Mouse (Mus musculus) CH12.LX (cell line): ENCODE results near the gene Ptprk. TPM values are rescaled to one million over a fixed set of nuclear protein-coding genes. Genes with fewer than 3 reads are reported as not detected.

ENCODE experiments used
- DNase-seq: peaks from one replicate; pipeline ENCODE4 v3.0.0-alpha.2; 2013; ENCODE audit errors: extremely low read depth
- H3K27ac ChIP-seq: 2 replicates; pipeline ENCODE4 v1.5.1; 2012; ENCODE audit warnings: low read depth, mild to moderate bottlenecking, control low read depth, moderate library complexity; ENCODE audit not compliant: insufficient read depth
- H3K27me3 ChIP-seq: replicated peaks from 2 replicates; pipeline ENCODE3; 2012; ENCODE audit warnings: inconsistent platforms
- H3K36me3 ChIP-seq, 2 experiments: replicated peaks in 1 of 2; 2 replicates each; pipeline versions ENCODE3 to v1.6.1; 2012; ENCODE audit warnings: inconsistent platforms in 1 of 2, low read length in 1 of 2, mild to moderate bottlenecking in 1 of 2, mixed read lengths in 1 of 2, moderate library complexity in 1 of 2; ENCODE audit not compliant: control insufficient read depth in 1 of 2, insufficient read depth in 1 of 2
- H3K4me1 ChIP-seq, 2 experiments: 2 replicates each; pipeline ENCODE4 v1.6.1; 2012; ENCODE audit warnings: inconsistent platforms in 1 of 2, moderate library complexity in 1 of 2; ENCODE audit not compliant: insufficient read depth in 2 of 2, control insufficient read depth in 1 of 2
- H3K4me2 ChIP-seq: 2 replicates; pipeline ENCODE4 v1.6.1; 2012; ENCODE audit warnings: low read depth, mild to moderate bottlenecking, control low read depth; ENCODE audit not compliant: poor library complexity, insufficient read depth, severe bottlenecking
- H3K4me3 ChIP-seq, 3 experiments: fragments of 150-350 bp in 1 of 3; sonication (generic) in 1 of 3; replicated peaks in 1 of 3; 2 replicates each; pipeline versions ENCODE3 to v1.5.1; 2011 to 2012; ENCODE audit warnings: low read depth in 2 of 3, low read length in 2 of 3, mild to moderate bottlenecking in 2 of 3, moderate library complexity in 2 of 3, control low read depth in 1 of 3, improper control_type of control experiment in 1 of 3, inconsistent platforms in 1 of 3, mixed read lengths in 1 of 3; ENCODE audit not compliant: poor library complexity in 1 of 3
- H3K79me2 ChIP-seq: replicated peaks from 2 replicates; pipeline ENCODE4 v1.6.1; 2012; ENCODE audit warnings: mild to moderate bottlenecking, moderate library complexity; ENCODE audit not compliant: control insufficient read depth, poor library complexity, insufficient read depth, severe bottlenecking; ENCODE audit errors: extremely low read depth
- H3K9ac ChIP-seq: 2 replicates; pipeline ENCODE4 v1.6.1; 2012; ENCODE audit warnings: low read depth, mild to moderate bottlenecking, control low read depth, moderate library complexity; ENCODE audit not compliant: insufficient read depth
- H3K9me3 ChIP-seq: replicated peaks from 2 replicates; pipeline ENCODE3; 2012; ENCODE audit warnings: low read length, inconsistent platforms, mixed read lengths
- BHLHE40 ChIP-seq: IDR thresholded peaks from 2 replicates; pipeline ENCODE4 v1.6.1; 2011; ENCODE audit warnings: mild to moderate bottlenecking, low read depth, low read length, improper control_type of control experiment
- CHD1 ChIP-seq: IDR thresholded peaks from 2 replicates; pipeline ENCODE4 v1.6.1; 2012; ENCODE audit warnings: low read depth, low read length, improper control_type of control experiment, inconsistent platforms
- E2F4 ChIP-seq: IDR thresholded peaks from 2 replicates; pipeline ENCODE4 v1.6.1; 2011; ENCODE audit warnings: low read depth, low read length, improper control_type of control experiment; ENCODE audit not compliant: insufficient replicate concordance
- ELF1 ChIP-seq: IDR thresholded peaks from 2 replicates; pipeline ENCODE4 v1.6.1; 2014; ENCODE audit warnings: low read depth, mild to moderate bottlenecking, inconsistent platforms, low read length, improper control_type of control experiment
- GABPA ChIP-seq: IDR thresholded peaks from 2 replicates; pipeline ENCODE4 v1.6.1; 2012; ENCODE audit warnings: low read depth, low read length, improper control_type of control experiment, inconsistent platforms; ENCODE audit not compliant: insufficient replicate concordance
- HCFC1 ChIP-seq: IDR thresholded peaks from 2 replicates; pipeline ENCODE4 v1.6.1; 2012; ENCODE audit warnings: low read depth, mild to moderate bottlenecking, inconsistent platforms, low read length, improper control_type of control experiment
- IRF4 ChIP-seq: IDR thresholded peaks from 2 replicates; pipeline ENCODE4 v1.6.1; 2014; ENCODE audit warnings: low read depth, mild to moderate bottlenecking, inconsistent platforms, low read length, improper control_type of control experiment
- JUN ChIP-seq: IDR thresholded peaks from 2 replicates; pipeline ENCODE4 v1.6.1; 2011; ENCODE audit warnings: low read depth, mild to moderate bottlenecking, low read length, improper control_type of control experiment, moderate library complexity; ENCODE audit not compliant: insufficient read depth
- JUND ChIP-seq: conservative IDR thresholded peaks from 2 replicates; pipeline ENCODE4 v1.6.1; 2011; ENCODE audit warnings: low read depth, low read length, improper control_type of control experiment
- KAT2A ChIP-seq: IDR thresholded peaks from 2 replicates; pipeline ENCODE4 v1.6.1; 2012; ENCODE audit warnings: low read length, improper control_type of control experiment, inconsistent platforms; ENCODE audit not compliant: insufficient replicate concordance
- MAFK ChIP-seq: IDR thresholded peaks from 2 replicates; pipeline ENCODE4 v1.6.1; 2011; ENCODE audit warnings: low read length, improper control_type of control experiment; ENCODE audit not compliant: insufficient replicate concordance
- MAX ChIP-seq: IDR thresholded peaks from 2 replicates; pipeline ENCODE4 v1.6.1; 2011; ENCODE audit warnings: low read length, improper control_type of control experiment
- MEF2A ChIP-seq: IDR thresholded peaks from 2 replicates; pipeline ENCODE4 v1.6.1; 2014; ENCODE audit warnings: low read depth, mild to moderate bottlenecking, inconsistent platforms, low read length, improper control_type of control experiment, borderline replicate concordance
- MXI1 ChIP-seq: IDR thresholded peaks from 2 replicates; pipeline ENCODE4 v1.6.1; 2011; ENCODE audit warnings: mild to moderate bottlenecking, low read depth, low read length, improper control_type of control experiment
- MYC ChIP-seq: IDR thresholded peaks from 2 replicates; pipeline ENCODE4 v1.6.1; 2011; ENCODE audit warnings: low read depth, mild to moderate bottlenecking, improper control_type of control experiment, low read length
- NELFE ChIP-seq: IDR thresholded peaks from 2 replicates; pipeline ENCODE4 v1.6.1; 2011; ENCODE audit warnings: low read depth, low read length, improper control_type of control experiment
- NRF1 ChIP-seq: IDR thresholded peaks from 2 replicates; pipeline ENCODE4 v1.6.1; 2014; ENCODE audit warnings: low read depth, mild to moderate bottlenecking, inconsistent platforms, low read length, improper control_type of control experiment, moderate library complexity
- PAX5 ChIP-seq: IDR thresholded peaks from 2 replicates; pipeline ENCODE4 v1.6.1; 2012; ENCODE audit warnings: low read length, inconsistent platforms, mixed read lengths
- POLR2A ChIP-seq: IDR thresholded peaks from 2 replicates; pipeline ENCODE4 v1.6.1; 2011; ENCODE audit warnings: low read depth, mild to moderate bottlenecking, improper control_type of control experiment, low read length
- RAD21 ChIP-seq: IDR thresholded peaks from 2 replicates; pipeline ENCODE4 v1.6.1; 2011; ENCODE audit warnings: low read depth, mild to moderate bottlenecking, low read length, improper control_type of control experiment, moderate library complexity
- RCOR1 ChIP-seq: conservative IDR thresholded peaks from 2 replicates; pipeline ENCODE4 v1.6.1; 2012; ENCODE audit warnings: low read depth, mild to moderate bottlenecking, inconsistent platforms, low read length, improper control_type of control experiment
- SIN3A ChIP-seq: IDR thresholded peaks from 2 replicates; pipeline ENCODE4 v1.6.1; 2012; ENCODE audit warnings: low read length, improper control_type of control experiment, inconsistent platforms
- SMC3 ChIP-seq: IDR thresholded peaks from 2 replicates; pipeline ENCODE4 v1.6.1; 2011; ENCODE audit warnings: low read depth, low read length, improper control_type of control experiment
- TBP ChIP-seq: conservative IDR thresholded peaks from 2 replicates; pipeline ENCODE4 v1.6.1; 2011; ENCODE audit warnings: low read depth, low read length, improper control_type of control experiment
- TCF12 ChIP-seq: IDR thresholded peaks from 2 replicates; pipeline ENCODE4 v1.6.1; 2014; ENCODE audit warnings: low read depth, mild to moderate bottlenecking, inconsistent platforms, low read length, improper control_type of control experiment
- UBTF ChIP-seq: IDR thresholded peaks from 2 replicates; pipeline ENCODE4 v1.6.1; 2012; ENCODE audit warnings: low read depth, mild to moderate bottlenecking, inconsistent platforms, low read length, improper control_type of control experiment, moderate library complexity
- USF2 ChIP-seq: conservative IDR thresholded peaks from 2 replicates; pipeline ENCODE4 v1.6.1; 2011; ENCODE audit warnings: low read depth, low read length, improper control_type of control experiment
- ZC3H11A ChIP-seq: IDR thresholded peaks from 2 replicates; pipeline ENCODE4 v1.6.1; 2012; ENCODE audit warnings: low read depth, mild to moderate bottlenecking, inconsistent platforms, low read length, improper control_type of control experiment
- ZMIZ1 ChIP-seq: IDR thresholded peaks from 2 replicates; pipeline ENCODE4 v1.6.1; 2012; ENCODE audit warnings: low read depth, mild to moderate bottlenecking, inconsistent platforms, low read length, improper control_type of control experiment
- dilution Hi-C: fragments of 300-500 bp; cut with MboI; formaldehyde crosslinking; loops from 2 replicates; pipeline ENCODE4 v1.14.3; 2020; ENCODE audit warnings: low sequenced_read_pairs; ENCODE audit not compliant: extremely low pct_unique_long_range_greater_than_20kb, extremely low pct_ligation_motif_present
- in situ Hi-C: fragments of 300-500 bp; cut with MboI; formaldehyde crosslinking; loops from 3 replicates; pipeline ENCODE4 v1.14.3; 2019; ENCODE audit warnings: low sequenced_read_pairs, low pct_ligation_motif_present, low pct_unique_long_range_greater_than_20kb, mixed read lengths
- polyA plus RNA-seq: library from polyadenylated mRNA; unstranded; fragments of >175 nt; gene quantifications from 2 replicates; pipeline ENCODE4 v1.2.1, GENCODE M21; 2012; ENCODE audit warnings: low read depth; ENCODE audit not compliant: insufficient read length
- total RNA-seq, 2 experiments: library from RNA; depleted of rRNA; stranded (reverse); fragments of 300-350 nt in 1 of 2; fragments of >200 nt in 1 of 2; gene quantifications; 2 replicates each; pipeline ENCODE4 v1.2.3; 2012 to 2014

Ptprk gene
- total and polyA plus RNA-seq, 3 experiments: not detected

GRCm38 (mm10) chr10:28493271-28493861 is 418.7 kb downstream of the Ptprk start:
- no peak overlapping the region for H3K4me3 ChIP-seq
- in situ Hi-C loops: no loop called here
- peaks cover 6% of the 10 kb centered on the region for H3K9me3 ChIP-seq
- H3K36me3 ChIP-seq: no peaks in the 10 kb centered on the region
- no peaks in the 10 kb centered on the region for H3K79me2 ChIP-seq
- DNase-seq: no peak
- dilution Hi-C loops: no loop called here
- no peak overlapping the region for H3K9ac ChIP-seq
- no peak overlapping the region for H3K27ac ChIP-seq
- TF ChIP-seq CHD1 (no peak), TBP (no peak), USF2 (no peak), ZMIZ1 (no peak), PAX5 (no peak), E2F4 (no peak), RCOR1 (no peak), JUN (no peak), RAD21 (no peak), MYC (no peak), ZC3H11A (no peak), JUND (no peak), NRF1 (no peak), SMC3 (no peak), IRF4 (no peak), TCF12 (no peak)
- no peak overlapping the region for H3K4me2 ChIP-seq
- no peaks in the 10 kb centered on the region for H3K4me1 ChIP-seq
- H3K27me3 ChIP-seq: no peaks in the 10 kb centered on the region

DNA sequence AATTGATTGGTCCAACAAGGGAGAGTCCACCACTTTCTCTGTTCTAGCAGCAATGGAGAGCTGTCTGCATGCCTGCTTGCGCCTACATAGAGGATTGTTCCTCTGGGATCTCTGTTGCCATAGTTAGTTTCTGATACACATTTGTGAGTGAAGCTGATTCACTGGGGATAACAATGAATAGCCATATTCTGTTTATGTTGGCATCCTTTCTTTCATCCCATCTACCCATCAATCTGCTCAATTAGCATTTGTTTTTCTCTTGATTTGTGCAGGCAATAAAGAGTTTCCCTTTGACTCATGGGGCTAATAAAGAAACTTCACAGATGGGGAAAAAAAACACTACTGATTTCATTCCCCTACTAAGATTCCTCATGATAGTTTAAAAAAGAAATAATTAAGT is 423.2 kb downstream of the Ptprk start:
- Histone ChIP-seq H3K4me1 (no peaks in the 10 kb centered on the region), H3K4me2 (no peak overlapping the region), H3K4me3 (no peak overlapping the region), H3K79me2 (no peaks in the 10 kb centered on the region), H3K9me3 (peaks cover 8% of the 10 kb centered on the region), H3K27me3 (no peaks in the 10 kb centered on the region), H3K36me3 (no peaks in the 10 kb centered on the region), H3K9ac (no peak overlapping the region), H3K27ac (no peak overlapping the region)
- dilution Hi-C loops: no loop called here
- in situ Hi-C loops: no loop called here
- no peak for DNase-seq
- no peak for TF ChIP-seq MXI1
- TF ChIP-seq MAX: no peak
- TF ChIP-seq E2F4: no peak
- TF ChIP-seq BHLHE40: no peak
- no peak for TF ChIP-seq ELF1
- TF ChIP-seq JUN: no peak
- TF ChIP-seq ZC3H11A: no peak
- no peak for TF ChIP-seq UBTF
- TF ChIP-seq MAFK: no peak
- no peak for TF ChIP-seq GABPA
- no peak for TF ChIP-seq TCF12
- no peak for TF ChIP-seq ZMIZ1
- no peak for TF ChIP-seq USF2
- no peak for TF ChIP-seq KAT2A
- no peak for TF ChIP-seq HCFC1
- no peak for TF ChIP-seq IRF4
- TF ChIP-seq SIN3A: no peak
- TF ChIP-seq NELFE: no peak
- no peak for TF ChIP-seq MEF2A
- no peak for TF ChIP-seq POLR2A
